Mouse (Mus musculus) brown adipose tissue, adult 24 weeks (tissue): ENCODE measurements around the gene Cep250. TPM values are rescaled to one million over a fixed set of nuclear protein-coding genes. Genes with fewer than 3 reads are reported as not detected.

ENCODE experiments used
- H3K27ac ChIP-seq: fragments of 200-500 bp; replicated peaks from 2 replicates; pipeline ENCODE4 v1.5.1; 2012; ENCODE audit warnings: low read depth, mild to moderate bottlenecking, low read length
- H3K4me1 ChIP-seq: fragments of 200-500 bp; 2 replicates; pipeline ENCODE4 v1.6.1; 2012; ENCODE audit warnings: low read length, mixed read lengths; ENCODE audit not compliant: control insufficient read depth, insufficient read depth, insufficient read length
- H3K4me3 ChIP-seq: fragments of 200-500 bp; 2 replicates; pipeline ENCODE4 v1.5.1; 2012; ENCODE audit warnings: low read depth, mild to moderate bottlenecking, low read length, moderate library complexity; ENCODE audit not compliant: insufficient read depth
- polyA plus RNA-seq: library from polyadenylated mRNA; stranded (reverse); fragments of >200 nt; gene quantifications from 2 replicates; pipeline ENCODE4 v1.2.4, GENCODE M21; 2012; ENCODE audit not compliant: missing spikeins, insufficient read depth, insufficient read length

The Cep250 gene
- polyA plus RNA-seq, 1 experiment: 2.6 TPM

- peaks cover 7% of the 10 kb centered on the region; the same call in 1 of the 2 replicates for H3K4me1 ChIP-seq
- H3K4me3 ChIP-seq: no peak overlapping the region
- H3K27ac ChIP-seq: no peak overlapping the region
These were observed 10.2 kb upstream of the Cep250 start for GRCm38 (mm10) chr2:155946069-155946468.

GRCm38 (mm10) chr2:155946499-155946898 lies 9.8 kb upstream of the Cep250 start:
- Histone ChIP-seq H3K4me1 (peaks cover 3% of the 10 kb centered on the region; the same call in 1 of the 2 replicates), H3K27ac (no peak overlapping the region), H3K4me3 (no peak overlapping the region)

DNA sequence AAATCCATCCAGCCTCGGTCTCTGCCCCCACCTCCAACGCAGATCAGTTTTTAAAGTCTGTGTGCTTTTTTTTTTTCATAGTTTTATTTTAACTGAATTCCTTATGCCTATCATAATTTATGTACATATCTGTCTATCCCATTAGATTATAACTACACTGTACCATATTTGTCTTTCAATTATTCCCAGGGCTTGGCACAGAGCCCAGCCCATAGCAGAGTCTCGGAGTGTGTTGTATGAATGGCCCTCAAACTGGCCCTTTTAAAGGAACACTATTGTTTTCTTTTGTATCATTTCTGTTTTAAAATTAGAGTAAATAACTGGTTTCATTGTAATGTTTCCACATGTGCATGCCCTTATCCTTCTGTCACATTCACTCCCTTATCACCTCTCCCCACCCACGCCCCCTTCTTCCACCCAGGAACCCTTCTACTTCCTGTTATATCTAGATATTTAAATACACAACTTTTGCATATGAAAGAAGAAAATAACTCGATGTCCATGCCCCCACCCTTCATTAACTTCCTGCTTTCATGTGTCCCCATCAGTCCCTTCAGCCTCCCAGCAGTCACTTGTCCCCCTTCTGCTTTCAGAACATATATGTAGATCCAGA lies 8.8 kb upstream of the Cep250 start:
- Histone ChIP-seq H3K27ac (no peak overlapping the region), H3K4me1 (peaks cover 2% of the 10 kb centered on the region; the same call in 1 of the 2 replicates), H3K4me3 (no peak overlapping the region)

- Histone ChIP-seq H3K4me1 (no peaks in the 10 kb centered on the region; the same call in 1 of the 2 replicates), H3K27ac (no peak overlapping the region), H3K4me3 (no peak overlapping the region)
These were observed 6.9 kb upstream of the Cep250 start for GRCm38 (mm10) chr2:155949362-155949761.

- Histone ChIP-seq H3K4me1 (no peaks in the 10 kb centered on the region), H3K4me3 (no peak overlapping the region)
These were observed 4.3 kb upstream of the Cep250 start for GRCm38 (mm10) chr2:155952006-155952405.

DNA sequence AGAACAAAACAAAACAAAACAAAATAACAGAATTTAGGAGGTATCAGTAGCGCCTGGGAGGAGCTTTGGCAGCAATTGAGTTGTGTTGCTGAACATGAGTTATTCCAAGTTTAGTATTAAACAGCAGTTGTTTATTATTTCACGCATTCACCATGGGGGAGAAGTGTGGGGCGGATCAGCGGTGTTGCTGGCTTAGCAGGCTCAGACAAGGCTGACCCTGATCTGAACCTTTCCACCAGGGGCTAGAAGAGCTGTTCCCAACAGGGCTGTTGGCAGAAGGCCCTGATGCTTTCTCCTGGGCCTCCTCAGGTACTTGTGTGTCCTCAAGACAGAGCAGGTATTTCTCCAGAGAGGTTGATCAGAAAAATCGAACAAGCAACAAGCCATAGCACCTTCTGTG lies 3.7 kb downstream of the Cep250 start:
- Histone ChIP-seq H3K27ac (no peak overlapping the region), H3K4me3 (no peak overlapping the region), H3K4me1 (no peaks in the 10 kb centered on the region)

More at GRCm38 (mm10) chr2:155952006-155952405, 4.3 kb upstream of the Cep250 start:
- no peak overlapping the region for H3K27ac ChIP-seq

- no peaks in the 10 kb centered on the region for H3K4me1 ChIP-seq
- H3K4me3 ChIP-seq: no peak overlapping the region
- no peak overlapping the region for H3K27ac ChIP-seq
These were observed 5.6 kb downstream of the Cep250 start for GRCm38 (mm10) chr2:155961862-155962261.

GRCm38 (mm10) chr2:155962991-155963390 lies 6.7 kb downstream of the Cep250 start:
- H3K4me1 ChIP-seq: no peaks in the 10 kb centered on the region
- no peak overlapping the region for H3K4me3 ChIP-seq
- H3K27ac ChIP-seq: no peak overlapping the region

DNA sequence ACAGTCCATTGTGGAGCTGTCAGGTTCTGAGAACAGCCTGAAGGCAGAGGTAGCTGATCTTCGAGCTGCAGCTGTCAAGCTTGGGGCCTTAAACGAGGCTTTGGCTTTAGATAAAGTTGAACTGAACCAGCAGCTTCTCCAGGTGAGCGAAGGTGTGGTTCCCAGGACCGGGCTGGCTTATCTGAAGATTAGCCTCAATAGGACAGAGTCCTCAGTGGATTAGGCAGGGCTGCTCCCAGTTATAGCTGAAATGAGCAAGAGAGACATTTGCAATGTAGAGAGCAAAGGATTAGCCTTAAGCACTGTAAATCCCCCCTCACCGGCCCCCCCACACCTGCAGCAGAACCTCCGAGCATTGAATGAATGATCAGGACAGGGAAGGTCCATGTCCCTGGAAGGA lies 17.1 kb downstream of the Cep250 start:
- no peak overlapping the region for H3K4me3 ChIP-seq
- H3K4me1 ChIP-seq: no peaks in the 10 kb centered on the region
- no peak overlapping the region for H3K27ac ChIP-seq

DNA sequence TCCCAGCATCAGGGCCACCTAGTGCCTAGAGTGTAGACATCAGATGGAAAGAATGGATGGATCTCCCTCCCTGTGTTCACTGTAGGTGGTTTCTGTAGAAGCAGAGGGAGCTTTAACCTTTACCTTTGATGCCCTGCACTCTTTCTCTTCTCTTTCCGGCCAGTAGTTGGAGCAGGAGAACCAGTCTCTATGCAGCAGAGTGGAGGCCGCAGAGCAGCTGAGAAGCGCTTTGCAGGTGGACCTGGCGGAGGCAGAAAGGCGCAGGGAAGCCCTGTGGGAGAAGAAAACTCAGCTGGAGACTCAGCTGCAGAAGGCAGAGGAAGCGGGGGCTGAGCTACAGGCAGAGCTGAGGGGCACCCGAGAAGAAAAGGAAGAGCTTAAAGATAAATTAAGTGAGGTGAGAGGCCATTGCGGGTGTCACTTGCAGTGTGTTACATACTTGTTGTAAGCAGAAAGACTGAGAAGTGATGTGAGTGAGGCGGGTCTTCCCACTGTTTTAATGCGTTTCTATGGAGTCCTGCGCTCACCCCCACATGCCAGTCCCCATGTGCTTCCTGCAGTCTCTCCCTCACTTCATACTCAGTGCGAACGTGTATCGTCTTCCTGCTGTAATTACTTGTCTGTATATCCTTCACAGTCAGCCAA lies 18.0 kb downstream of the Cep250 start:
- H3K4me1 ChIP-seq: no peaks in the 10 kb centered on the region
- no peak overlapping the region for H3K4me3 ChIP-seq
- no peak overlapping the region for H3K27ac ChIP-seq

GRCm38 (mm10) chr2:155979328-155979991 lies 23.2 kb downstream of the Cep250 start:
- no peaks in the 10 kb centered on the region for H3K4me1 ChIP-seq
- peak overlapping the region; percentile 52; the same call in 1 of the 2 replicates for H3K27ac ChIP-seq
- peak overlapping the region; percentile 42 for H3K4me3 ChIP-seq

DNA sequence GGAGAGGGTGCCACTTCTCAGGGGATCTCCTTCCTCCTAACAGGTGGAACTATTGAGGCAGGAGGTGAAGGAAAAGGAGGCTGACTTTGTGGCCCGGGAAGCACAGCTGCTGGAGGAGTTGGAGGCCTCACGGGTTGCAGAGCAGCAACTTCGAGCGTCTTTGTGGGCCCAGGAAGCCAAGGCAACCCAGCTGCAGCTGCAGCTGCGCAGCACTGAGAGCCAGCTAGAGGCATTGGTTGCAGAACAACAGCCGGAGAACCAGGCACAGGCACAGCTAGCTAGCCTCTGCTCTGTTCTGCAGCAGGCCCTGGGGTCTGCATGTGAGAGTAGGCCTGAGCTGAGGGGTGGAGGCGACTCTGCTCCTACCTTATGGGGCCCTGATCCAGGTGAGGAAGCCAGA lies 29.5 kb downstream of the Cep250 start:
- Histone ChIP-seq H3K4me3 (no peak overlapping the region), H3K4me1 (no peaks in the 10 kb centered on the region), H3K27ac (no peak overlapping the region)

GRCm38 (mm10) chr2:155987131-155987530 lies 30.9 kb downstream of the Cep250 start:
- Histone ChIP-seq H3K27ac (no peak overlapping the region), H3K4me1 (no peaks in the 10 kb centered on the region), H3K4me3 (no peak overlapping the region)

DNA sequence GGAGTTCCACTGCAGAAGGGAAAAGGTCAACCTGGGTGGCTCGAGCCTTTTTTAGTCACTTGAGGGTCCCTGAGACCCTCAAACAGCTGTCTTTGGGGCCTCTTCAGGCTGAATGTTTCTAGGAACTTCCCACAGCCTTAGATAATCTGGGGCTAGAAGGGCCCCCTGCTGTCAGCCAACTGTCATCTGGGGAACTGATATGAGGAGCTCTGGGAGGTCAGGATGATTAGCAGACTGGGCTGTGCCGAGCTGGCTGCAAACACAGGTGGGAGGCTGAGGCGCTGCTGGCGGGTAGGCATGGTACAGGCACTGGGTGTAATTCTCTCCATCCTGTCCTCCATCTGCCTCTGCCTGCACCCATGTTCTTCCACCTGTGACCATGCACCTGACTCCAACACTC lies 32.8 kb downstream of the Cep250 start:
- no peak overlapping the region for H3K27ac ChIP-seq
- no peak overlapping the region for H3K4me3 ChIP-seq
- no peaks in the 10 kb centered on the region for H3K4me1 ChIP-seq

DNA sequence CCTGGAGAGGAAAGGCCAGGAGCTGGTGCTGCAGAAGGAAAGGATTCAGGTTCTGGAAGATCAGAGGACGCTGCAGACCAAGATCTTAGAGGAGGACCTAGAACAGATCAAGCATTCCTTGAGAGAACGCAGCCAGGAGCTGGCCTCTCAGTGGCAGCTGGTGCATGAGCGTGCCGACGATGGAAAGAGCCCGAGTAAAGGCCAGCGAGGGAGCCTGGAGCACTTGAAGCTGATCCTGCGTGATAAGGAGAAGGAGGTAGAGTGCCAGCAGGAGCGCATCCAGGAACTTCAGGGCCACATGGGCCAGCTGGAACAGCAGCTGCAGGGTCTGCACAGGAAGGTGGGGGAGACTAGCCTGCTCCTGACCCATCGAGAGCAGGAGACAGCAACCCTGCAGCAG lies 34.9 kb downstream of the Cep250 start:
- H3K27ac ChIP-seq: no peak overlapping the region
- H3K4me3 ChIP-seq: no peak overlapping the region
- H3K4me1 ChIP-seq: no peaks in the 10 kb centered on the region
